Mouse (Mus musculus): Measurements from ENCODE around the gene Mthfr.

Gene Mthfr

DNA sequence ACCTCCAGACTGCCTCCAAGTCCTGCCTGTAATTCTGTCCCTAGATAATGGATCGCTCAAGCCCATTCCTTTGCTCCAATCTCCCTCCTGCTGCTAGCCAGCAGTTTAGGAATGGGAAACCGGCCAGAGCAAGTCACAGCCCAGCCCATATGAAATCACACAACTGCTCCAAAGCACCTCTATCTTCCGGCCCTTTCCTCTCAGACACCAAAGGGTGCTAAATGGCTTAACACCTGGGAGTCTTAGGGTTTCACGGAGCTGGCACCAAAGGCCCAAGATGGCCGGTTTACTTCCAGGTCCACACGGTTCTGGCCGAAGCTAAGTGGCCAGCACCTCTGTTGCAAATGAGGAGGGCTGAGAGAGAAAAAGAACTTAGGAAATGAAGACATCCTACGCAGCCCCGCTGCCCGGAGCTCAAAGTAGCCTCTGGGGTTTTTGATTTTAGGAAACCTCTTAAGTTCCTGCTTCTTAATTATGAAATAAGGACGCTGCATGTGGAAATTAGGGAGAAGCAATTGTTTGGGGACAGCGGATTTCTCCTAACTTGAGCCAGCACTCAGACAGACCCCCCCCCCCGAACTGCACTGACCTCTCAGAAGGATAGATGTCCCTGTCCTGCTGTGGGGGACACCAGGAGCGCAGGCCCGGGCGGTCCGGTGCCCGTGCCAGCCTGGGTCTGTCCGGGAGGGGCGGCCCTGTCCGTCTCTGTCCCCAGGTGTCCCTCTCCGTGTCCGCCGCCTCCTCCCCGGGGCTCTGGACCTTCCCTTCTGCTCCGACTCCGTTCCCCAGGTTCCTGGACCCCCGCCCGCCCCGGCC, 48.4 kb downstream of the Mthfr start:
- DNase-seq (ENCODE audit: low read depth in 2 of 2, low spot score in 2 of 2), result no peak

DNA sequence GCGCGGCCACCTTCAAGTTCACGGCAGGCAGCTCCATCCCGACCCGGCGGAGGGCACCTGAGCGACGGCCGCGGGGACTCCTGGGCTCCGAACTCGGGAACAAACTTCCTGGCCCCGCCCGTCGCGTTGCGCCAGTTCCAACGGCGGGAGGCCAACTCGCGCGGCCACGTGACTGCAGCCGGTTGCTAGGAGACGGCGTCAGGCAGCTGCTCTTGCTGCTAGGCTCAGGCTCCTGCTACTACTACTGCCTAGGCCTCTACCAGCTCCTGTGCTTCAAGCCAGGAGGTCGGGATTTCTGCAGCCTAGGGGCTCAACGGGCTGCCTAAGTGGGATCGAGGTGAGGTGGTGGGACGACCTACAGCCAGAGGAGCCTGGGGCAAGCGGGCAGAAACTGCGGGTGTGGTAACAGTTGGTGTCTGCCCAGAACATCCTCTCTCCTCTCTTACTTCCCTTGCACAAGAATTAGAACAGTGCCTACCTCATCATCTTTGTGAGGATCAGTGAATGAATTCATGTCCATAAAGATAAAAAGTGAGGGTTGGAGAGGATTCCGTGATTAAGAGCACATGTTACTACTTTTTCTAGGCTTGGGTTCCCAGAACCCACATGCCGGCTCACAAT, 49.1 kb downstream of the Mthfr start, which contains the start of gene Agtrap:
Gene Agtrap, minus strand, starts transcription at position 125 of the 621 bp plus-strand sequence.
- peak; percentile 82 to 85 for DNase-seq (ENCODE audit: low read depth in 2 of 2, low spot score in 2 of 2)

DNA sequence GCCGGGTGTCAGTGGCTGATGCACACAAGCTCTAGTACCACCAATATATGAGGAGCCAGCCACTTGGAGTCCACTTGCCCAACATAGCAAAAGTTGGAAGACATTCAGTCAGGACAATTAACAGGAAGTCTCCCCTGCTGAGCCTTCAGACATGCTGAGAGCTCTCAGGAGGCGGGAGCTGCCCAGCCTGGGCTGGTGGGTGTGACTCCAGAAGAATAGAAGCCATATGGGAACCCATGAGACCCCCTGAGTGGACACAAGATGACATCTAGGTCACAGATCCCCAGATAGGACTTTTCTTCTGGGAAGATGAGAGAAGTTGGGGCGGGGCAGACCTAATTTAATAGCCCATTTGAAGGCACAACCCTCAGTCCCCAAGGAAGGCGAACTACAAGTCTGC, 50.3 kb downstream of the Mthfr start:
- DNase-seq (ENCODE audit: low read depth in 2 of 2, low spot score in 2 of 2), result no peak

DNA sequence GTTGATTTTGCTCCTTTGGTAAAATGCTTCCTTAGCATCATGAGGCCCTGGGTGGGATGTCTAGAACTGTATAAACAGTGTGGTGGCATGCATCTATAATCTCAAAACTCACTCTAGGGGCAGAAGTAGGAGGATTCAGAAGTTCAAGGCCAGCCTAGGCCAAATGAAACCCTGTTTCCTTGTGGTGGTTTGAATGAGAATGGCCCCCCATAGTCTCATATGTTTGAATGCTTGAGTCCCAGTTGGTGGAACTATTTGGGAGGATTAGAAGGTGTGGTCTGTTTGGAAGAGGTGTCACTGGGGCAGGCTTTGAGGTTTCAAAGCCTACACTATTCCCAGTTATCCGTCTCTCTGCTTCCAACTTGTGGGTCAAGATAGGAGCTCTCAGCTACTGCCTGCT, 52.3 kb downstream of the Mthfr start:
- no peak for DNase-seq (ENCODE audit: low read depth in 2 of 2, low spot score in 2 of 2)

DNA sequence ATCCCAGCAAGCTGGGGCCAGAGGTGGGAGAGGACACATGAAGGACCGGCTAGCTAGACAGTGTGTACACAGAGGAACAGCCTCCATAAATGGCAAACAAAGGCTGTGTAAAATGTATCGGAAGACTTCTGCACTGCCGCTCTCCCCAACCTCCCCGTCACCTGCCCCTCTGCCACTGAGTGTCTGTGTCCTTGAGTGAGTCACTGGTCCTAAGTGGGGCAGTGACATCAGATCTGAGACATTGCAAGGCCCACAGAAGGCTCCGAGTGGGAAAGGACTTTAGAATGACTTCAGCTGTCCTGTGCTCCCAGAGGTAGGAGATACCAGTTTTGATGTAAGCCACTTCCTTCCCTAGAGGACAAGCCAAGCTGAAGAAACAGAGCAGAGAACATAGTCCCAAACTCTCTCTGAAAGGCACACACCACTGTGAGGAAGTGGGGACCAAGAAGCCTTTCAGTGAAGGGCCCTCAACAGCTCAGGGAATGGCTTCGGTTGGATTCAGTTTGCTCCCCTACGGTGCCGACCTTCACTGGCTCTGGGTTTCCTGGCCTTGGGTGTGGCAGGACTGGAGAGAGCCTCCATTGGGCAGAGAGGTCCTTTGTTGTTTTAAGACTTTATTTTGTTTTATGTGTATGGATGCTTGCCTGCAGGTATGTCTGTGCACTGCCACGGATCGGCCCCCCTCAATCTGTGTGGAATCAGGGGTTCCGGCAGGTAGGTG, 53.8 kb downstream of the Mthfr start:
- no peak for DNase-seq (ENCODE audit: low read depth in 2 of 2, low spot score in 2 of 2)

DNA sequence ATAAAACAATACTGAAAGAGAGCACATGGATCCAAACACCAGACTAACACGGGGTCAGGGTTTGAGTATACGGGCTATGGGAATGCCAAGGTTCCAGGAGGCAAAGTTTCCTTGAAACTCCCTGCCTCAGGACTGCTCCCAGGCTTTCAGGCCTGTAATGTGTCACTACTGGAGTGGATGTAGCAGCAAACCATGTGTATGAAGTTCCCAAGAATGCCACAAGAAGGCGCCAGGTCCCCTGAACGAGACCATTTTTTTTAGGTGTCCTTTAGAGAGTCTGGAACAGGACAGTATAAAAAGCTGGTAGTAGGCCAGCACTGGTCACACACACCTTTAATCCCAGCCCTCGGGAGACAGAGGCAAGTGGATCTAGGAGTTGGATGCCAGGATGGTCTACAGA, 55.3 kb downstream of the Mthfr start:
- DNase-seq (ENCODE audit: low read depth in 2 of 2, low spot score in 2 of 2), result no peak

DNA sequence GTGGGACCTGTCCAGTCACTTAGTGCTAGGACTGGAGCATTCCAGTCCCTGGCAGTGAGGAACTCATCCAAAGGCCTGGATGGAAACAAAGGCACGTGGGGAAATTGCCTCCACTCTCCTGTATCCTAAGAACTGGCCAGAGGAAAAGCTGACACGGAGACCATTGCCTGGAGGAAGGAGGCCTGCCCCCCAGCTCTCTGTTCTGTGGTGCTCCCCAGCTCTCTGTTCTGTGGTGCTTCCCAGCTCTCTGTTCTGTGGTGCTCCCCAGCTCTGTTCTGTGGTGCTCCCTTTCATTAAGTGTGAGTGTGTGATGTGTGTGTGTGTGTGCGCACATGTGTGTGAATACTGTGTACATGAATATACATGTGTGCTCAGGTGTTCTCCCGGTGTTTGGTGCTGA, 56.2 kb downstream of the Mthfr start:
- DNase-seq (ENCODE audit: low read depth in 2 of 2, low spot score in 2 of 2), result no peak

DNA sequence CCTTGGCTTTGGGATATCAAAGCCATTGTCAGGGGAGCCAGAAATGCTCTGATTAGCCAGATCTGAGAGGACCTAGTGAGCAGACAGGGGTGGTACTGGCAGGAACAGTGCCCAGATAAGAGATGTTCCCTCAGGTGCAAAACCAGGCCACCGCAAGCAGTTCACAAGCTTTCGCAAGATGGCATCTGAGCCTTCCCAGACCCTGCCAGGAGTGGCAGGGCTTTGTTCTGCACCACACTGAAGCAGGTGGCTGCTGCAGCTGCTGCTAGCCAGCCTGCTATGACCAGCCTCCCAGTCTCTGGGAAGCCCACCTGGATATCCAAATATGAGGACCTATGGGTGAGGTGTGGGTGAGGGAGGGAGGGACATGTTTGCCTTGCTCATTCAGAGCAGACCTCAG, 59.1 kb downstream of the Mthfr start:
- no peak for DNase-seq (ENCODE audit: low read depth in 2 of 2, low spot score in 2 of 2)

DNA sequence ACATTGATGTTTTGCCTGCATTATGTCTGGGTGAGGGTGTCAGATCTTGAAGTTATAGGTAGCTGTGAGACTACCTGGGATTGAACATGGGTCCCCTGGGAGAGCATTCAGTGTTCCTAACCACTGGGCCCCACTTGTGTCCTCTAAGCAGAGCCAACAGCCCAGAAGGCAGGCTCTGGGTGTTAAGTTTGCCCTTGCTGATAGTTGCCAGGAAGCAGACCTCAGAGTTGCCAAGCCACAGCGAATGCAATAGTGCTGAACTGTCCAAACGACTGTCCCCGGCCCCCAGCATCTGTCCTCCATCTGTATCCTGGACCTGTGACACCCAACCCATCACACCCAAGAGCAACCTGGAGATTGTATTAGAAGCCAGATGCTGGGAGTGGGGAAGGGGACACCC, 59.8 kb downstream of the Mthfr start:
- DNase-seq (ENCODE audit: low read depth in 2 of 2, low spot score in 2 of 2), result no peak

DNA sequence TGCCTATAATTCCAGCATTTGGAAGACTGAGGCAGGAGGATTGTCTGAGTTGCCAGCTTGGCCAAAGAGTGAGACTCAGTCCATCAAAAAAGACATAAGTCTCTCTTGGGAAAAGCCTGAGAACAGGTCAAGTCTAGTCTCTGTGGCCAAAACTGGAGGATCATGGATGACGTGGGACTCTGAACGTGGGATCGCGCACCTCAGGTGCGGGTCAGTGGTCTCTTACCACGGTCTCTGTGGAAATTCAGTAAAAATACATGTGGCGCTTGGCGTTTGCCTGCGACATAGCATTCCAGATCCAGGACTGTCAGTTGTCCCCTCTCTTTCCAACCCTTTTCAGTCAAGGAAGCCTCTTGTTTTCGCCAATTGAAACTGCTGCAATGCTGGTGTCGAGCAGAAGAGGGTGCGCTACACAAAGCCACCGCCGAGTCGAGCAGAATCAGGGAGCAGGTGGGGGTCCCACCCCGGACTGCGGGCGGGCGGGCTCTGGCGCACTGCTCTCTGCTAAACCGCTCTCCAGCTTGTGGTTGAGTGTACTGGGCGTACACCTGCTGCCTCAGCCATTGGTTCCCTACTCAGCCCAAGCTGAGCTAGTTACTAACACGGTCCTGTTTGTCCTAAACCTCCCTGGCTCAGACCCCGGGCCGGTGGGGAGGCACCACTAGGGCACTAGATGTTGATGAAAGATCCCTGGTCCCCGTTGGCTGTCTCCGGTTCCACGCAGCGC, 63.1 kb downstream of the Mthfr start:
- DNase-seq (ENCODE audit: low read depth in 2 of 2, low spot score in 2 of 2), result peak; percentile 47 to 53

DNA sequence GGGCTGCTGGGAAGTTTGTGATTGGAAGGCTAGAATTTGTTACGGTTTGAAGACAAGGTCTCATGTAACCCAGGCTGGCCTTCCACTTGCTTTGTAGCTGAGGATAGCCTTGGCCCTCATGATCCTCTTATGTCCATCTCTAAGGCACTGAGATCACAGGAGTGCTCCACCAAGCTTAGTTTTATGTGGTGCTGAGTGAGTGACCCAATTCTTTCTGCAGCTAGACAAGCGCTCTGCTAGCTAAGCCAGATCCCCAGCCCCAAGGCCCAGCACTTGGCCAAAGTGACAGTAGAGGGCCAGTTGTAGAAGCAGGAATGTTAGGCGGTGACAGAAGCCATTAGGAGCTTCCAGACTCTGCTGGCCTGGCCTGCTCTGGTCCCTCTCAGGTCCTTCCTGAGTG, 65.3 kb downstream of the Mthfr start:
- DNase-seq (ENCODE audit: low read depth in 2 of 2, low spot score in 2 of 2), result no peak

DNA sequence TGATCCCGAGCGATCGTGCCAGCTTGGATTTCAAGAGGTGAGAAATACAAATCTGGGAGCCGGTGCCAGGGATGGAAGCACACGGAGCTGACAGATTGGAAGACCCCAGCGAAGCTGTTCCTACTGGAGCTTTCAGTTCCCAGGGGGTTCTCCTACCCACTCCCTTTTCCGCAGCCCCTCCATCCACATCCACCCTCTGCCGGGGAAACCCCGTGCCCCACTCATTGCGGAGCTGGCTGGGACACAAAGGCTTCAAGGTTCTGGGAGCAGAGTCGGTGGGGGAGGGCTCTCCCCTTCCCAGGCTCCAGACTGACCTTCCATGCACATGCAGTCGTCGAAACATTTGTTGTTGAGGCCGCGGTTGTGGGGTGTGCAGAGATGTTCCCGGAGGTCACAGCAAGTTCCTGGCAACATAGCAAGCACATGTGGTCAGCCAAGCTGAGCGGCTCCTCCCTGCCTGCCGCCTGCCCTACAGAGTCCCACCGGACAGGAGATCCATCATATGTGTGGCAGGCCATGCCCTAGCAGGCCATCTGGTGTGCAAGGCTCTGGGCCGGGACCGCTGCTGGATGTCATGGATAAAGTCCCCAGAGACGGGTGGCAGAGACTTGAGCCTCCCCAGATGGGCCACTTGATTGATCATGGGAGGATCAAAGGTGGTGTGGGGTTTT, 68.9 kb downstream of the Mthfr start:
- no peak for DNase-seq (ENCODE audit: low read depth in 2 of 2, low spot score in 2 of 2)

DNA sequence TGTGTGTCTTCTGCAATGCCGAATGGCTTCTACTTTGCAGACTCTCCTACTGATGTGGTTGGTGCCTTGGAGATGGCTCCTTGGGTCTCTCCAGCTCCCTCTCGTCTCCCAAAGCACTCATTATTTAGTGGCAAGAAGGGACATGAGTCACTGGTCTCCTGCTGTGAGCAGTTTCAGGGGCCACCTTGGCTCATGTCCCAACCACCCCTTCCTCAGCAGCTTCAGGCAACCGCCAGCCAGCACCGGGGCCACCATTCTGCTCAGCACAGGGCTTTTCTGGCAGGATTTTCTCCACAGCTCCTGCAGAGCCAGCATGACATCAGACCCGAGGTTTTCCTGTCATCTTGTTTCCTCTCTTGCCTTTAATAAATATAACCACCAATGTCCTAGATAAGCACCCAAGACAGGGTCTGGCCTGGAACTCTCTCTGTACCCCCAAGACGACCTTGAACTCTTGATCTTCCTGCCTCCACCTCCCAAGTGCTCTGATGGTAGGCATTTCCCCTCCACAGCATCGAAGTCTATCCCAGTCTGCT, 69.8 kb downstream of the Mthfr start:
- no peak for DNase-seq (ENCODE audit: low read depth in 2 of 2, low spot score in 2 of 2)
